ENCODE assay signal across 8 mouse cellular contexts in genomic region chr16:8883674-8884241, GRCm38 (mm10). TPM values are rescaled to one million over a fixed set of nuclear protein-coding genes. Genes with fewer than 3 reads are reported as not detected.
DNase-seq lines count a peak whose midpoint lies in the region; ATAC-seq and TF ChIP-seq lines count a peak whose summit lies in the region.

No protein-coding gene starts in this region.

- 40% methylated on average over 11 of the region's 11 CpGs for WGBS in hindbrain, embryonic 10.5 days
- WGBS in hindbrain, embryonic 13.5 days = 38% methylated on average over 11 of the region's 11 CpGs
- WGBS in intestine, embryonic 15.5 days = 45% methylated on average over 11 of the region's 11 CpGs
- 45% methylated on average over 11 of the region's 11 CpGs for WGBS in limb, embryonic 11.5 days
- WGBS in midbrain, embryonic 15.5 days = 32% methylated on average over 11 of the region's 11 CpGs
- 44% methylated on average over 11 of the region's 11 CpGs for WGBS in spleen, adult 2 months

- no peaks in the 10 kb centered on the region for H3K36me3 ChIP-seq in hindbrain, embryonic 10.5 days
- no peaks in the 10 kb centered on the region for H3K36me3 ChIP-seq in hindbrain, embryonic 13.5 days
- H3K36me3 ChIP-seq in intestine, embryonic 15.5 days = no peaks in the 10 kb centered on the region
- no peaks in the 10 kb centered on the region for H3K36me3 ChIP-seq in limb, embryonic 11.5 days (ENCODE audit: control insufficient read depth, insufficient read depth, low read length)
- no peaks in the 10 kb centered on the region for H3K36me3 ChIP-seq in midbrain, embryonic 15.5 days (replicated peaks)
- H3K36me3 ChIP-seq in spleen, adult 2 months (ENCODE audit: control insufficient read depth, insufficient read depth, low read length) = no peaks in the 10 kb centered on the region

- H3K9me3 ChIP-seq in hindbrain, embryonic 10.5 days = no peaks in the 10 kb centered on the region
- no peaks in the 10 kb centered on the region for H3K9me3 ChIP-seq in hindbrain, embryonic 13.5 days
- H3K9me3 ChIP-seq in intestine, embryonic 15.5 days = no peaks in the 10 kb centered on the region
- H3K9me3 ChIP-seq in limb, embryonic 11.5 days (ENCODE audit: control insufficient read depth, low read length) = no peaks in the 10 kb centered on the region
- no peaks in the 10 kb centered on the region for H3K9me3 ChIP-seq in midbrain, embryonic 15.5 days

- TF ChIP-seq CTCF in spleen, adult 2 months (IDR thresholded peaks at IDR 0.05; ENCODE audit: extremely low read depth, insufficient read depth, insufficient read length, insufficient replicate concordance) = peak; percentile 80; the same call in 1 of the 2 replicates

- ATAC-seq in hindbrain, embryonic 13.5 days (ENCODE audit: low FRiP score) = no peak
- ATAC-seq in intestine, embryonic 15.5 days = peak; percentile 39; the same call in 1 of the 2 replicates
- ATAC-seq in limb, embryonic 11.5 days (ENCODE audit: insufficient number of reproducible peaks, low FRiP score, low TSS enrichment, low read depth) = no peak; the same call in 1 of the 2 replicates
- ATAC-seq in midbrain, embryonic 15.5 days (replicated peaks) = peak; percentile 34; the same call in 1 of the 2 replicates

- H3K9ac ChIP-seq in hindbrain, embryonic 13.5 days = no peak overlapping the region
- H3K9ac ChIP-seq in intestine, embryonic 15.5 days = no peak overlapping the region
- H3K9ac ChIP-seq in limb, embryonic 11.5 days (ENCODE audit: low read length) = no peak overlapping the region
- H3K9ac ChIP-seq in midbrain, embryonic 15.5 days = no peak overlapping the region

- no peak overlapping the region for H3K4me3 ChIP-seq in hindbrain, embryonic 10.5 days
- H3K4me3 ChIP-seq in hindbrain, embryonic 13.5 days = no peak overlapping the region
- no peak overlapping the region; the same call in 1 of the 2 replicates for H3K4me3 ChIP-seq in intestine, embryonic 15.5 days (replicated peaks)
- H3K4me3 ChIP-seq in limb, embryonic 11.5 days (ENCODE audit: low read depth, low read length) = no peak overlapping the region
- no peak overlapping the region for H3K4me3 ChIP-seq in midbrain, embryonic 15.5 days
- peak overlapping the region; percentile 34; the same call in 1 of the 2 replicates for H3K4me3 ChIP-seq in spleen, adult 2 months (ENCODE audit: extremely low read depth, insufficient read depth, insufficient read length)

- H3K27me3 ChIP-seq in hindbrain, embryonic 10.5 days (ENCODE audit: insufficient read depth, poor library complexity, severe bottlenecking) = peaks cover 21% of the 10 kb centered on the region
- H3K27me3 ChIP-seq in hindbrain, embryonic 13.5 days = no peaks in the 10 kb centered on the region
- no peaks in the 10 kb centered on the region for H3K27me3 ChIP-seq in intestine, embryonic 15.5 days (replicated peaks)
- no peaks in the 10 kb centered on the region for H3K27me3 ChIP-seq in limb, embryonic 11.5 days (ENCODE audit: control insufficient read depth, insufficient read depth, low read length)
- no peaks in the 10 kb centered on the region; the same call in 1 of the 2 replicates for H3K27me3 ChIP-seq in midbrain, embryonic 15.5 days (replicated peaks)
- H3K27me3 ChIP-seq in spleen, adult 2 months (ENCODE audit: control insufficient read depth, insufficient read depth, low read length) = no peaks in the 10 kb centered on the region

- no peak overlapping the region for H3K4me2 ChIP-seq in hindbrain, embryonic 13.5 days
- 0 out of 2 replicates have a peak overlapping the region, but pooled peaks have one; percentile 12 for H3K4me2 ChIP-seq in intestine, embryonic 15.5 days (replicated peaks)
- H3K4me2 ChIP-seq in limb, embryonic 11.5 days (ENCODE audit: low read depth, severe bottlenecking) = no peak overlapping the region
- H3K4me2 ChIP-seq in midbrain, embryonic 15.5 days = no peak overlapping the region

- peak; percentile 86 for DNase-seq in hindbrain, embryonic 10.5 days (ENCODE audit: low spot score)
- DNase-seq in cerebellum, postnatal 4 days (ENCODE audit: low spot score in 2 of 2) = peak; percentile 94 to 95
- peak; percentile 75 to 80 for DNase-seq in gastrocnemius, adult 8-10 months (ENCODE audit: low spot score in 2 of 2)
- DNase-seq in limb, embryonic 11.5 days (ENCODE audit: low spot score) = peak; percentile 92
- DNase-seq in spleen, adult 2 months (ENCODE audit: low read depth in 1 of 2, low spot score in 2 of 2) = peak; percentile 8 to 40

- no peak for TF ChIP-seq POLR2A in spleen, adult 2 months (IDR thresholded peaks at IDR 0.05; ENCODE audit: low read depth, low read length)

- no peak overlapping the region for H3K27ac ChIP-seq in hindbrain, embryonic 10.5 days
- no peak overlapping the region for H3K27ac ChIP-seq in hindbrain, embryonic 13.5 days
- H3K27ac ChIP-seq in intestine, embryonic 15.5 days = no peak overlapping the region
- no peak overlapping the region for H3K27ac ChIP-seq in limb, embryonic 11.5 days (replicated peaks; ENCODE audit: low read depth, low read length)
- H3K27ac ChIP-seq in midbrain, embryonic 15.5 days = 0 out of 2 replicates have a peak overlapping the region, but pooled peaks have one; percentile 25
- no peak overlapping the region for H3K27ac ChIP-seq in spleen, adult 2 months (ENCODE audit: insufficient read depth, low read length)

- H3K4me1 ChIP-seq in hindbrain, embryonic 10.5 days (replicated peaks) = peaks cover 26% of the 10 kb centered on the region
- peaks cover 7% of the 10 kb centered on the region; the same call in 1 of the 2 replicates for H3K4me1 ChIP-seq in hindbrain, embryonic 13.5 days (replicated peaks)
- no peaks in the 10 kb centered on the region for H3K4me1 ChIP-seq in intestine, embryonic 15.5 days (replicated peaks)
- H3K4me1 ChIP-seq in limb, embryonic 11.5 days (ENCODE audit: control insufficient read depth, insufficient read depth, low read length) = no peaks in the 10 kb centered on the region
- H3K4me1 ChIP-seq in midbrain, embryonic 15.5 days = peaks cover 4% of the 10 kb centered on the region; the same call in 1 of the 2 replicates
- H3K4me1 ChIP-seq in spleen, adult 2 months (ENCODE audit: control insufficient read depth, insufficient read depth, insufficient read length) = no peaks in the 10 kb centered on the region

RNA-seq across cellular contexts. Expression of gene 1810013L24Rik, which starts 53.9 kb away (rescaled TPM):
- polyA plus RNA-seq in hindbrain, embryonic 10.5 days (2016; fragmentation: Nextera tagmentation; extraction: Ambion mirVana) = 19.5 TPM in 2 replicates
- polyA plus RNA-seq in hindbrain, embryonic 13.5 days (2015; fragmentation: Nextera tagmentation; extraction: Ambion mirVana) = 30.6 and 31.3 TPM in 2 replicates
- 100 to 1,000 TPM in 2 of 4 experiments, 10 to 100 TPM in 2; 97.6 to 111 (median 103) TPM for total RNA-seq in gastrocnemius, adult 8-10 months (2022)
- polyA plus RNA-seq in intestine, embryonic 15.5 days (2015; fragmentation: Nextera tagmentation; extraction: Ambion mirVana) = 15.8 and 17.7 TPM in 2 replicates
- 16.2 and 16.4 TPM in 2 replicates for polyA plus RNA-seq in limb, embryonic 11.5 days (2014; fragmentation: Nextera tagmentation; extraction: Ambion mirVana)
- 27.7 and 29.0 TPM in 2 replicates for polyA plus RNA-seq in midbrain, embryonic 15.5 days (2015; fragmentation: Nextera tagmentation; extraction: Ambion mirVana)
- 12.2 and 13.2 TPM in 2 replicates for polyA plus RNA-seq in spleen, adult 2 months (2012; rRNA removed)

Comparison
In these comparisons a context has a peak if more than half of its experiments do, and no peak if none do; other contexts are left out.
1. DNase-seq: peak in every context shown above with its lines; median percentile 94 in cerebellum, postnatal 4 days; 92 in limb, embryonic 11.5 days; 86 in hindbrain, embryonic 10.5 days; 78 in gastrocnemius, adult 8-10 months; 24 in spleen, adult 2 months.
2. ATAC-seq: peak in intestine, embryonic 15.5 days (single experiment) and midbrain, embryonic 15.5 days (single experiment); none in hindbrain, embryonic 13.5 days (single experiment) and limb, embryonic 11.5 days (single experiment).